Mouse (Mus musculus) thymus, adult 2 months (tissue): ENCODE measurements around the gene Mmp2. TPM values are rescaled to one million over a fixed set of nuclear protein-coding genes. Genes with fewer than 3 reads are reported as not detected.
A peak's percentile ranks its signal among the peaks of the same experiment; 100 is the strongest.

Experiments used
- DNase-seq: peaks from one replicate; pipeline ENCODE4 v3.0.0; 2021
- H3K27ac ChIP-seq: fragments of 200-500 bp; 2 replicates; pipeline ENCODE4 v1.5.1; 2012; ENCODE audit warnings: low read length, control low read depth; ENCODE audit not compliant: control insufficient read depth, insufficient read depth
- H3K27me3 ChIP-seq: fragments of 200-500 bp; 2 replicates; pipeline ENCODE4 v1.6.1; 2012; ENCODE audit warnings: mild to moderate bottlenecking, low read length, moderate library complexity, mixed read lengths; ENCODE audit not compliant: control insufficient read depth, insufficient read depth
- H3K36me3 ChIP-seq: fragments of 200-500 bp; 2 replicates; pipeline ENCODE4 v1.6.1; 2012; ENCODE audit warnings: mild to moderate bottlenecking, low read length, moderate library complexity; ENCODE audit not compliant: control insufficient read depth, insufficient read depth
- H3K4me1 ChIP-seq: fragments of 200-500 bp; replicated peaks from 2 replicates; pipeline ENCODE4 v1.6.1; 2012; ENCODE audit warnings: low read length; ENCODE audit not compliant: control insufficient read depth, insufficient read depth
- H3K4me3 ChIP-seq: fragments of 200-500 bp; 2 replicates; pipeline ENCODE4 v1.5.1; 2012; ENCODE audit warnings: mild to moderate bottlenecking, low read length, control low read depth, moderate library complexity; ENCODE audit not compliant: control insufficient read depth, insufficient read depth
- CTCF ChIP-seq: fragments of 200-500 bp; IDR thresholded peaks from 2 replicates; pipeline ENCODE4 v1.5.1; 2012; ENCODE audit warnings: mild to moderate bottlenecking, control low read depth, low read length, moderate library complexity, borderline replicate concordance; ENCODE audit not compliant: control insufficient read depth, poor library complexity, insufficient read depth; ENCODE audit errors: extremely low read depth
- POLR2A ChIP-seq: fragments of 200-500 bp; IDR thresholded peaks from 2 replicates; pipeline ENCODE4 v1.6.1; 2012; ENCODE audit warnings: mild to moderate bottlenecking, low read length, control low read depth, moderate library complexity; ENCODE audit not compliant: control insufficient read depth, poor library complexity, insufficient read depth; ENCODE audit errors: extremely low read depth
- WGBS: fragments of 180-500 bp; shearing (Covaris S2); methylation state at CpG from one replicate; pipeline ENCODE4 v1.1.7; 2018; 5-methylcytosine and 5-hydroxymethylcytosine counted together
- polyA plus RNA-seq: library from polyadenylated mRNA; depleted of rRNA; stranded (reverse); fragments of >200 nt; gene quantifications from 2 replicates; pipeline ENCODE4 v1.2.3, GENCODE M21; 2012

Gene Mmp2
- polyA plus RNA-seq, 1 experiment = 55.9 TPM

GRCm38 (mm10) chr8:92817928-92818818, 8.9 kb upstream of the Mmp2 start:
- peak; percentile 44 for DNase-seq
- H3K27me3 ChIP-seq = no peaks in the 10 kb centered on the region
- no peak overlapping the region for H3K4me3 ChIP-seq
- H3K36me3 ChIP-seq = no peaks in the 10 kb centered on the region
- no peak overlapping the region for H3K27ac ChIP-seq
- no peak for TF ChIP-seq POLR2A
- peak; percentile 57; the same call in 1 of the 2 replicates for TF ChIP-seq CTCF
- H3K4me1 ChIP-seq = no peaks in the 10 kb centered on the region
- 21% methylated on average over 6 of the region's 6 CpGs for WGBS

DNA sequence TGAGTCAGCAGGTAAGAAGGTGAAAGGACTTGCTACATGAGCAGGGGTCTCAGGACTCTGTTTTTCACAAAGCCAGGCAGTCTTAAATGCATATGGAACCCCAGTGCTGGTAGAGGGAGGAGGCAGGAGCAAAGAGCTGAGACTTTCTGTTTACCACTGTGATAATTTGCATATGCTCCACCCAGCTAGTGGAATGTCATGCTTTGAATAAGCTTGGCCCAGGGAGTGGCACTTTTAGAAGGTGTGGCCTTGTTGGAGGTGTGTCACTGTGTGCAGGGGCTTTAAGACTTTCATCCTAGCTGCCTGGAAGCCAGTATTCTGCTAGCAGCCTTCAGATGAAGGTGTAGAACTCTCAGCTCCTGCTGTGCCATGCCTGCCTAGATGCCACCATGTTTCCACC, 5.9 kb upstream of the Mmp2 start:
- no peak for TF ChIP-seq POLR2A
- TF ChIP-seq CTCF = no peak
- Histone ChIP-seq H3K27me3 (no peaks in the 10 kb centered on the region), H3K27ac (no peak overlapping the region), H3K4me1 (no peaks in the 10 kb centered on the region), H3K4me3 (no peak overlapping the region), H3K36me3 (no peaks in the 10 kb centered on the region)
- DNase-seq = no peak

DNA sequence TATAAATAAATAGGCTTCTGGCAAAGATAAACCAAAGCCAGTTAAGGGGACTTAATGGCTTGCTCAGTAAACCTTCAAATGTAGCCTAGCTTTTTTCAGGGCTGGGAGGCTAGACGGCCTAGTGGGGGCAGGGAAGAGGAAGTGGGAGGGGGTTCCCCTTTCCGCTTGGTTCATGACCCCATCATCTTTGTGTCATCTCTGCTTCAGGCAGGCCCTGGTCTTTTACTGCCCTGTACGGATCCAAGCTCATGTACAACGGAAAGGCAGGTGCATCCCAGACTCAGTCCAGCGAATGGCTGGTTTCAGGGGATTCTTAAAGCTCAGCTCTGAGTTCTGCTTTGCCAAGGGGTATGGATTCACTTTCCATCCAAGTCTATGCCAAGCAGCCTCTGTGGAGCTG, 4.7 kb upstream of the Mmp2 start:
- DNase-seq = no peak
- Histone ChIP-seq H3K36me3 (no peaks in the 10 kb centered on the region), H3K27me3 (no peaks in the 10 kb centered on the region), H3K4me3 (no peak overlapping the region), H3K4me1 (no peaks in the 10 kb centered on the region), H3K27ac (no peak overlapping the region)
- 33% methylated on average over 5 of the region's 5 CpGs for WGBS
- TF ChIP-seq CTCF (no peak), POLR2A (no peak)

GRCm38 (mm10) chr8:92825991-92826390, 1.1 kb upstream of the Mmp2 start:
- DNase-seq = no peak
- Histone ChIP-seq H3K27me3 (no peaks in the 10 kb centered on the region), H3K27ac (no peak overlapping the region), H3K4me3 (no peak overlapping the region), H3K4me1 (no peaks in the 10 kb centered on the region), H3K36me3 (no peaks in the 10 kb centered on the region)
- WGBS = 71% methylated on average over 4 of the region's 4 CpGs
- TF ChIP-seq POLR2A (no peak), CTCF (no peak)

- no peak for TF ChIP-seq CTCF
- no peak for TF ChIP-seq POLR2A
- no peaks in the 10 kb centered on the region for H3K4me1 ChIP-seq
- no peaks in the 10 kb centered on the region for H3K36me3 ChIP-seq
- H3K27ac ChIP-seq = no peak overlapping the region
- 81% methylated on average over 15 of the region's 15 CpGs for WGBS
- no peak overlapping the region for H3K4me3 ChIP-seq
- no peak for DNase-seq
- no peaks in the 10 kb centered on the region for H3K27me3 ChIP-seq
Observed at GRCm38 (mm10) chr8:92828251-92828743, 1.2 kb downstream of the Mmp2 start.

DNA sequence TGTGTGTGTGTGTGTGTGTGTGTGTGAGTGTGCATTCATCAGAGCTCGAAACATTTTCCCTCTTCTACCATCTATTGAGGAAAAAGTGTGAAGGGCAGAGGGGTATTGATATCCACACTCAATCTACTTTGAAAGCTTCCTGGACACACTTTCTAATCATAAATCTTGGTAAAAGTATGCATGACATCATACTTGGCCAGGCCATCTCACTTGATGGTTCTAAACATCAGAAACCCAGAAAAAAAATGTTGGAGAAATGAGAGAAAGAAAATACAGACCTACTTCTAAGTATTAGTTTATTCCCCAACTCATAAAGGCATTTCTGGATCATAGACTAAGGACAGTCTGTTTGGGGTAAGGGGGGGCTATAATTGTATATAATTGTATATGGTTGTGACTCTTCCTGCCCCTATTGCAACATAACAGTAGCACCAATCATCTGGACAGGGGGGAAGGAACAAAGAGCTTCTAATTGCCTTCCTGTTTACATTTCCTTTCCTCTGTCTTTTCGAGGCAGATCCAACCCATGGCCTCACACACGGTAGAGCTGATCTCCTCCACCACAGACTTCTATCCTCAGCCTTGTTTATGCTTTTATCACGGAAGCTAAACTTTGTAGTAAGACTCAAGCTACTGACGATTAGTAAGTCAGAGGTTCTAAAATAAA, 7.1 kb downstream of the Mmp2 start:
- H3K4me1 ChIP-seq = no peaks in the 10 kb centered on the region
- no peak overlapping the region for H3K27ac ChIP-seq
- H3K36me3 ChIP-seq = no peaks in the 10 kb centered on the region
- no peak for DNase-seq
- no peak overlapping the region for H3K4me3 ChIP-seq
- no peaks in the 10 kb centered on the region for H3K27me3 ChIP-seq
- 68% methylated on average over 5 of the region's 5 CpGs for WGBS
- no peak for TF ChIP-seq CTCF
- no peak for TF ChIP-seq POLR2A
